10 mouse cellular contexts compared by ENCODE assay signal in the genomic region with DNA sequence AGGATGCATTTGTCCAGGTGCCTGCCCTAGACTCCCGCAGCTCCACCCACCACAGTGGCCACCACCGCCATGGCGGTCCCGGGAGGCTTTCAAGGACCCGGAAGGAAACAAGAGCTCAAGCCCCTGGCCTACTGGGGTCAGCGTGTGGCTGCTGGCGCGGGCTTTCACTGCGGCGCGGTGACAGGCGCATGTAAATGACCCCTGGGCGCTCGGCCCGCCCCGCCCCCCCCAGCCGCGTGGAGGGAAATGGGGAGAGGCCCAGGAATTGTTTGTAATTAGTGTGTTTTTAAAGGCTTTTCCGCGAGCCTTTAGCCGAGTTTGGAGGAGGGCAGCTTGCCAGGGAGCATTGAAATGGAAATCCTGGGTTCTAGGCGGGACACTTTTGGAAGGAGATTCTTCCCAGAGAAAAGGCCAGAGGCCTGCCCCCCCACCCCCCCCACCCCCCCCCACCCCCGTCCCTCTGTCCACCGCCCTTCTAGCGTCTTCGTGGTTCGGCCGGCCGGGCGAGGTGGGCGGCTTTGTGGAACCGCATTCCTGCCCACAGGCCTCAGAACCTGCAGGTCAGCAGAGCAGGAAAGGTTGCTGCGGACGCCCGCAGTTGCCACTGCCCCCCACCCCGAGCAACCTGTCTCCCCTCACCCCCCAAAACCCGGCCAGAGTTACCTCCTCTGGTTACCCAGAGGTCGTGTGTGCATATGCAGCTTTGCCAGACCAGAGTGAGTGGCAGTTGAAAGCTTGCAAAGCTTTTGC. TPM values are rescaled to one million over a fixed set of nuclear protein-coding genes. Genes with fewer than 3 reads are reported as not detected.
A peak's percentile ranks its signal among the peaks of the same experiment; 100 is the strongest.
DNase-seq lines count a peak whose midpoint lies in the region; ATAC-seq lines count a peak whose summit lies in the region.
"Had no signal": no experiment of that assay in that cellular context is flagged by ENCODE, and none has a peak within 500 bp of the region (broad histone marks: within the 10 kb centered on the region; RNA-seq: fewer than 3 reads in every experiment).

No protein-coding gene starts in this region.

- peak overlapping the region; percentile 20 for H3K9ac ChIP-seq in forebrain, embryonic 11.5 days (ENCODE audit: low read length)
- H3K9ac ChIP-seq in neural tube, embryonic 12.5 days: no peak overlapping the region

- WGBS in forebrain, embryonic 11.5 days: 15% methylated on average over 28 of the region's 38 CpGs
- WGBS in neural tube, embryonic 12.5 days: 23% methylated on average over 29 of the region's 38 CpGs

- intact Hi-C loops in gastrocnemius, postnatal 36 days (cut with DNase I): no loop called here

- H3K27ac ChIP-seq in forebrain, embryonic 11.5 days (ENCODE audit: low read depth, low read length): 0 out of 2 replicates have a peak overlapping the region, but pooled peaks have one; percentile 18
- no peak overlapping the region for H3K27ac ChIP-seq in neural tube, embryonic 12.5 days

- no peak overlapping the region for H3K4me3 ChIP-seq in forebrain, embryonic 11.5 days (ENCODE audit: low read depth, low read length)
- H3K4me3 ChIP-seq in neural tube, embryonic 12.5 days: no peak overlapping the region
- H3K4me3 ChIP-seq: erythroblast, embryonic 14.5 days had no signal

- H3K27me3 ChIP-seq in forebrain, embryonic 11.5 days (ENCODE audit: control insufficient read depth, insufficient read depth, low read length): peaks cover 9% of the 10 kb centered on the region; the same call in 1 of the 2 replicates
- H3K27me3 ChIP-seq in neural tube, embryonic 12.5 days (replicated peaks): peaks cover 11% of the 10 kb centered on the region; the same call in 1 of the 2 replicates

- DNase-seq in kidney, adult 18-20 months: peak; percentile 23
- no peak for DNase-seq in kidney, adult 11 months
- peak; percentile 75 for DNase-seq in forebrain, embryonic 11.5 days (ENCODE audit: low spot score)
- peak; percentile 62 to 63 for DNase-seq in kidney, postnatal 4 days
- no peak for DNase-seq in gastrocnemius, postnatal 36 days
- DNase-seq in spleen, postnatal 10 days (ENCODE audit: low spot score in 2 of 2): no peak

- H3K9me3 ChIP-seq in forebrain, embryonic 11.5 days (ENCODE audit: control insufficient read depth, low read length): no peaks in the 10 kb centered on the region
- no peaks in the 10 kb centered on the region for H3K9me3 ChIP-seq in neural tube, embryonic 12.5 days
- H3K9me3 ChIP-seq: G1E had no signal

- H3K4me2 ChIP-seq in forebrain, embryonic 11.5 days (ENCODE audit: low read depth, low read length, severe bottlenecking): peak overlapping the region; percentile 33; the same call in 1 of the 2 replicates
- H3K4me2 ChIP-seq in neural tube, embryonic 12.5 days (replicated peaks): peak overlapping the region; percentile 44

- H3K36me3 ChIP-seq in forebrain, embryonic 11.5 days (ENCODE audit: control insufficient read depth, insufficient read depth, low read length): no peaks in the 10 kb centered on the region
- no peaks in the 10 kb centered on the region for H3K36me3 ChIP-seq in neural tube, embryonic 12.5 days
- H3K36me3 ChIP-seq: G1E had no signal

- H3K4me1 ChIP-seq in forebrain, embryonic 11.5 days (replicated peaks; ENCODE audit: control insufficient read depth, insufficient read depth, low read length): peaks cover 5% of the 10 kb centered on the region; the same call in 1 of the 2 replicates
- 0 out of 2 replicates have a peak, but pooled peaks cover 3% of the 10 kb centered on the region for H3K4me1 ChIP-seq in neural tube, embryonic 12.5 days

- ATAC-seq in forebrain, embryonic 11.5 days (replicated peaks; ENCODE audit: low FRiP score): peak; percentile 73
- peak; percentile 54; the same call in 1 of the 2 replicates for ATAC-seq in neural tube, embryonic 12.5 days (ENCODE audit: low FRiP score, low read depth)
- ATAC-seq in megakaryocyte-erythroid progenitor cell, adult 5-6 weeks (replicated peaks; ENCODE audit: low FRiP score, low TSS enrichment, poor library complexity, severe bottlenecking): no peak

RNA-seq across cellular contexts. Expression of gene Pja1, which starts 28.1 kb away (rescaled TPM):
- 228 TPM in 2 replicates for polyA plus RNA-seq in forebrain, embryonic 11.5 days (2014; fragmentation: Nextera tagmentation; extraction: Ambion mirVana)
- polyA plus RNA-seq in neural tube, embryonic 12.5 days (2016; fragmentation: Nextera tagmentation; extraction: Ambion mirVana): 266 and 268 TPM in 2 replicates
- total RNA-seq in gastrocnemius, postnatal 36 days (2021): 10 to 100 TPM; 11.4 to 12.8 TPM
- total RNA-seq in megakaryocyte-erythroid progenitor cell, adult 5-6 weeks (2014; fragmentation: Nextera tagmentation): 34.2 and 43.7 TPM in 2 replicates
- 54.1 and 61.3 TPM in 2 replicates for total RNA-seq in megakaryocyte-erythroid progenitor cell, adult 5-6 weeks (2017)

Comparison
In these comparisons a context has a peak if more than half of its experiments do, and no peak if none do; other contexts are left out.
1. DNase-seq: peak in kidney, adult 18-20 months (single experiment), forebrain, embryonic 11.5 days (single experiment) and kidney, postnatal 4 days (2 of 2); none in kidney, adult 11 months (single experiment), gastrocnemius, postnatal 36 days (0 of 2) and spleen, postnatal 10 days (0 of 2).